Mouse (Mus musculus) ES-Bruce4 (cell line): ENCODE results near the gene Heatr5a. TPM values are rescaled to one million over a fixed set of nuclear protein-coding genes. Genes with fewer than 3 reads are reported as not detected.

Source experiments
- H3K27ac ChIP-seq: 2 replicates; pipeline ENCODE4 v1.5.1; 2012; ENCODE audit warnings: low read length, inconsistent platforms; ENCODE audit not compliant: insufficient read depth
- H3K27me3 ChIP-seq: 2 replicates; pipeline ENCODE4 v1.6.1; 2012; ENCODE audit warnings: mild to moderate bottlenecking, low read length, inconsistent platforms; ENCODE audit not compliant: control insufficient read depth, poor library complexity, insufficient read depth, severe bottlenecking
- H3K36me3 ChIP-seq: 2 replicates; pipeline ENCODE4 v1.6.1; 2012; ENCODE audit warnings: inconsistent platforms, mild to moderate bottlenecking, low read length, moderate library complexity; ENCODE audit not compliant: control insufficient read depth, poor library complexity, insufficient read depth, severe bottlenecking
- H3K4me1 ChIP-seq: one replicate; pipeline ENCODE4 v1.8.1; 2011; ENCODE audit warnings: low read length; ENCODE audit not compliant: control insufficient read depth, insufficient read depth
- H3K4me3 ChIP-seq: 2 replicates; pipeline ENCODE4 v1.5.1; 2011; ENCODE audit warnings: low read depth, mild to moderate bottlenecking, low read length
- H3K9ac ChIP-seq: 2 replicates; pipeline ENCODE4 v1.6.1; 2012; ENCODE audit warnings: low read depth, mild to moderate bottlenecking, inconsistent platforms; ENCODE audit not compliant: poor library complexity, severe bottlenecking
- H3K9me3 ChIP-seq: replicated peaks from 2 replicates; pipeline ENCODE4 v1.6.1; 2012; ENCODE audit warnings: mild to moderate bottlenecking, low read length, inconsistent platforms; ENCODE audit not compliant: control insufficient read depth, poor library complexity, insufficient read depth, severe bottlenecking
- CTCF ChIP-seq: IDR thresholded peaks from one replicate; pipeline ENCODE4 v1.8.1; 2011; ENCODE audit warnings: low read depth, low read length
- EP300 ChIP-seq: IDR thresholded peaks from 2 replicates; pipeline ENCODE4 v1.6.1; 2011; ENCODE audit warnings: low read depth, low read length; ENCODE audit not compliant: insufficient read depth
- POLR2A ChIP-seq: IDR thresholded peaks from one replicate; pipeline ENCODE4 v1.8.1; 2011; ENCODE audit warnings: low read length; ENCODE audit not compliant: insufficient read depth
- polyA plus RNA-seq: library from polyadenylated mRNA; stranded (reverse); fragments of >200 nt; gene quantifications from 2 replicates; pipeline ENCODE4 v1.2.4, GENCODE M21; 2011; ENCODE audit warnings: low read depth; ENCODE audit not compliant: missing spikeins, insufficient read depth, insufficient read length

Heatr5a gene
- polyA plus RNA-seq, 1 experiment, result 36.3 TPM

DNA sequence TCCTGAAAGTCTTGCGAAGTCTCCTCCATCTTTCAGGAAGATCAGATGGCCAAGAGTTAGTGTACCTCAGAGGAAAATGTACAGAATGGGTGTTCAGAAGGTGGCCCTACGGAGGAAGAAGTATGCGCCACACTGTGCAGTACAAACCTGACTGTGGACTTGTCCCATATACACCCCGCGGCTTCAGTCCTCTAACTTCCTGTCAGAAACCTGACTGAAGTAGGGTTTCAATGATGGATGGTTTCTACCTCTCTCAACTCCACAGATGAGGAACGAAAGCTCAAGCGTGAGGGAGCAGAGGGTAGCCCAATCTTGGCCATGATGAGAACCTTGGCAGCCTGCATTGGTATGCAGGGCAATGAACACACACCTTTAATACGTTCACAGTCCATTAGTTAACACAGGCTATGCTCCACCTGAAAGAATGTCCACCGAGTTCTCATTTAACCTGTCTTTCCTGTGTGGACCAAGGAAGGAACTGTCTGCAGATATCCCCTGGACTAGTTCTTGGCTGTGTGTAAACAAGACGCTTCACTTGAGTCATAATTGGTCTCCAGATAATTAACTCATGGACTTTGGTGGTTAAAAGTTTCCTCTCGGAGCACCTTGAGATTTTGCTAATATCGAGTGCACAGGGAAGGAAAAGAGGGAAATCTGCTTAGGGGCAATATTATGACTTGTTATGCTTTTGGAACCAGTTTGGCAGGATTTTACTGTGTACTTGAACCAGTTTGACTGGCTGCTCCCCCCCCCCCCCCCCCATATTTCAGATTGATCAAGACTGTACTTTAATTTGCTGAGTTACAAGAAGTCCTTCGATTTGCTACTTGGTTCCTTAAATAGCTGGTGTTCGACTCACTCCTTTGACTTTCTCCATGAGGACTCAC is 107.8 kb downstream of the Heatr5a start:
- Histone ChIP-seq H3K27ac (no peak overlapping the region), H3K9ac (no peak overlapping the region), H3K4me1 (peaks cover 7% of the 10 kb centered on the region), H3K4me3 (no peak overlapping the region), H3K27me3 (no peaks in the 10 kb centered on the region), H3K36me3 (no peaks in the 10 kb centered on the region), H3K9me3 (no peaks in the 10 kb centered on the region)
- no peak for TF ChIP-seq CTCF
- no peak for TF ChIP-seq POLR2A
- TF ChIP-seq EP300, result no peak

DNA sequence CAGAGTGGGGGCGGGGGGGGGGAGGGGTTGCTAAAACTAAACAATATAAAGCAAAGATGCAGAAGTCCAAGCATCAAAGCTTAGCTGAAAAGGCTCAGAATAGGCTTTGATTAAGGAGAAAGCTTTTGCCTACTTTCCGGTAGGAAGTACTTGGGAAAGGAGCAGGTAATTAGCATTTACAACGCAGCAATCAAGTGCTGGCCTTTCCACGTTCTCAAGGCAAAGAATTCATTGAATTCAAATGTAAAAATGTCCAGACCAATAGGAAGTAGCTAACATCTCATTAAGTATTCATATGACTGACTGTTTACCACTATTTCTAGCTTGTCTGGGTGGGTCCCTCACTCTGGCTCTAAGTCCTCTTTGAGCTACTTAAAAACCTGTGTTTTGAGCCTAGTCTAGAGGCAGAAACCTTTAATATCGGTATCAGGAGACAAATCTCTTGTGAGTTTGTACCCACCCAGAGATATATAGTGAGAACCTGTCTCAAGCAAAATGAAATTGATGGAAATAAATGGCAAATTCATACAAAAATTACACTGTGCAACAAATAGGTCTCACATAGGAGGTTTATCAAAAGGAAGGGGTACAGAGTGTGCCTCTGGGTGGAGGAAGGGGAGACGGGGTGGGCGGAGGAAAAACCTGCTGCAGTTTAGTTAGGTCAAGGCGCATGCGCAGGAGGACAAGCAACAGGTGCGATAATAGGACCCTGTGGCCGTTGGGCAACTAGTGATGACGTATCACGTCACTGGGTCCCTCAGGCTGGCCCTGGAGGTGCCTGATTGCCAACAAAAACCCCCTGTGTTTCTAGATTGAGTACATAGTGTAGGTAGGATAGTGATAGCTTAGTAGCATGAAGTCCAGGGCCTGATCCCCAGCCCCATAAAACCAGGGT is 112.7 kb downstream of the Heatr5a start:
- Histone ChIP-seq H3K27ac (peak overlapping the region; percentile 94), H3K9me3 (no peaks in the 10 kb centered on the region), H3K27me3 (no peaks in the 10 kb centered on the region), H3K9ac (peak overlapping the region; percentile 73), H3K4me3 (peak overlapping the region; percentile 61), H3K4me1 (peaks cover 2% of the 10 kb centered on the region), H3K36me3 (no peaks in the 10 kb centered on the region)
- TF ChIP-seq CTCF (no peak), EP300 (peak; percentile 83)

DNA sequence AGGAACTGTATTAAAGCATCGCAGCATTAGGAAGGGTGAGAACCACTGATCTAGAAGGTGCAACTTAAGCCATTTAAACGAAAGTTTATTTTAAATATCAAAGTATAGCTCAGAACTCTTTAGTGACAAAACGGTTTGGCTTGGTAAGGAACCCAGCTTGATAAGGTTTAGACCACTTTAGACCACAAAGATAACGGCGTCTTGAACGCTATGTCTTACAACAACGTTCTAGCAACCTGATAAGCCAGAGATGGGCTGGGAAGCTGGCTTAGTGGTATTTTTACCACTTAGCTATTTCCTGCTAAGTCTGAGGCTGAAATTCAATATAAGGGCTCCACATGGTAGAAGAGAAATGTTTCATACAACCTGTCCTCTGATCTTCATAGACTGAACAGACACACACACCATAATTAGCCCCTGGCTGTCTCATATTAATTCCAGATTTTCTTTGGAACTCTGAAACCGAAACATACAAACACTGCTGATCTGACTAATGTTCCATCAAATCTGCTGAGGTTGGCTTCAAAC is 114.3 kb downstream of the Heatr5a start:
- Histone ChIP-seq H3K4me3 (peak overlapping the region; percentile 27; the same call in 1 of the 2 replicates), H3K36me3 (no peaks in the 10 kb centered on the region), H3K27ac (peak overlapping the region; percentile 94; the same call in 1 of the 2 replicates), H3K9me3 (no peaks in the 10 kb centered on the region), H3K4me1 (peaks cover 2% of the 10 kb centered on the region), H3K27me3 (no peaks in the 10 kb centered on the region), H3K9ac (peak overlapping the region; percentile 73; the same call in 1 of the 2 replicates)
- TF ChIP-seq CTCF, result no peak
- no peak for TF ChIP-seq POLR2A
- TF ChIP-seq EP300, result no peak

DNA sequence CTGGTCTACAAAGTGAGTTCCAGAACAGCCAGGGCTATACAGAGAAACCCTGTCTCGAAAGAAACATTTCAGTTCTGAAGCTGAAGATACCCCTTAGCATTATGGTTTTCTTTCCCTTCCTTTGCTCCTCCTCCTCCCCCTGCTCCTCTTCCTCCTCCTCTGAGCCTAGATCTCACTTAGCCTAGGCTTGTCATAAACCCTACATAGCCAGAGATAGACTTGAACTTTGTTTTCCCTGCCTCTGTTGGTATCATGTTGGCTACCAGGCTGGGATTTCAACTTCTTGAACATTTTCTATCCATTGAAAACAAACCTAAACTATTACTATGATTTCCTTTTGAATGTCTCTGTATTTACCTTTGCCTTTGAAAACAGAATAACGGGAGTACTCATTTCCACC is 115.2 kb downstream of the Heatr5a start:
- no peaks in the 10 kb centered on the region for H3K9me3 ChIP-seq
- TF ChIP-seq POLR2A (no peak), EP300 (no peak), CTCF (no peak)
- no peaks in the 10 kb centered on the region for H3K36me3 ChIP-seq
- no peak overlapping the region for H3K4me3 ChIP-seq
- no peak overlapping the region for H3K9ac ChIP-seq
- no peak overlapping the region for H3K27ac ChIP-seq
- no peaks in the 10 kb centered on the region for H3K27me3 ChIP-seq
- peaks cover 2% of the 10 kb centered on the region for H3K4me1 ChIP-seq

DNA sequence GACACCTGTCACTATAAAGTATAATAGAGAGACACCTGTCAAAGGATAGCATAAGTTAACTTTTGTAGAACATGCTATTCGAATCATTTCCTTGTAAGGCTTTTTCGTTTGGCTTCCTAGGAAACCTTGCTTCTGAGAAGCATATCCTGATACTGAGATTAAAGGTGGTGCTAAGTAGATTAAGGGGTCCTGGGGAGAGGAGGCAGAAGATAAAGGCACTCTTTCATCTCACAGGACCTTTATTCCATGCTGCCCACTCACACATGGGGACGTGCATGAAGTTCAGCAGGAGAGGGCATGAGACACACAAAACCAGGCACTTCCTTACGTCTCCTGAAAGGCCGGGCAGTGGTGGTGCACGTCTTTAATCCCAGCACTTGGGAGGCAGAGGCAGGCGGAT is 115.7 kb downstream of the Heatr5a start:
- Histone ChIP-seq H3K4me3 (no peak overlapping the region), H3K36me3 (no peaks in the 10 kb centered on the region), H3K9ac (no peak overlapping the region), H3K27me3 (no peaks in the 10 kb centered on the region), H3K9me3 (no peaks in the 10 kb centered on the region), H3K27ac (no peak overlapping the region), H3K4me1 (peaks cover 2% of the 10 kb centered on the region)
- TF ChIP-seq EP300, result no peak
- no peak for TF ChIP-seq POLR2A
- no peak for TF ChIP-seq CTCF
